Mouse (Mus musculus) liver, embryonic 13.5 days (tissue): Measurements from ENCODE around the gene Fam217b. TPM values are rescaled to one million over a fixed set of nuclear protein-coding genes. Genes with fewer than 3 reads are reported as not detected.

ENCODE experiments used
- ATAC-seq: fragments of 200-750 bp; cut with Nextera tagmentation; 2 replicates; pipeline ENCODE4 v1.8.0; 2017; ENCODE audit warnings: low read depth, mild to moderate bottlenecking, moderate number of reproducible peaks, moderate library complexity
- DNase-seq: peaks from one replicate; pipeline ENCODE4 v3.0.0; 2022
- H3K27ac ChIP-seq: fragments of 300-500 bp; sonication (generic); 2 replicates; pipeline ENCODE4 v1.5.1; 2015; ENCODE audit warnings: moderate library complexity, mild to moderate bottlenecking, inconsistent platforms
- H3K27me3 ChIP-seq: fragments of 300-500 bp; sonication (generic); 2 replicates; pipeline ENCODE4 v1.6.1; 2015; ENCODE audit warnings: mild to moderate bottlenecking, inconsistent platforms
- H3K36me3 ChIP-seq: fragments of 300-500 bp; sonication (generic); 2 replicates; pipeline ENCODE4 v1.6.1; 2015; ENCODE audit warnings: mild to moderate bottlenecking, inconsistent platforms
- H3K4me1 ChIP-seq: fragments of 300-500 bp; sonication (generic); replicated peaks from 2 replicates; pipeline ENCODE4 v1.6.1; 2015; ENCODE audit warnings: inconsistent platforms
- H3K4me2 ChIP-seq: fragments of 300-500 bp; sonication (generic); 2 replicates; pipeline ENCODE4 v1.6.1; 2015; ENCODE audit warnings: inconsistent platforms, mild to moderate bottlenecking, moderate library complexity
- H3K4me3 ChIP-seq: fragments of 300-500 bp; sonication (generic); replicated peaks from 2 replicates; pipeline ENCODE4 v1.5.1; 2015; ENCODE audit warnings: mild to moderate bottlenecking, inconsistent platforms
- H3K9ac ChIP-seq: fragments of 300-500 bp; sonication (generic); 2 replicates; pipeline ENCODE4 v1.6.1; 2015; ENCODE audit warnings: mild to moderate bottlenecking, inconsistent platforms
- H3K9me3 ChIP-seq: fragments of 300-500 bp; sonication (generic); replicated peaks from 2 replicates; pipeline ENCODE4 v1.6.1; 2016; ENCODE audit warnings: inconsistent platforms
- WGBS: fragments of 180-500 bp; shearing (Covaris S2); methylation state at CpG from one replicate; pipeline ENCODE4 v1.1.7; 2015; ENCODE audit not compliant: insufficient replicate concordance; 5-methylcytosine and 5-hydroxymethylcytosine counted together
- polyA plus RNA-seq: library from polyadenylated mRNA; unstranded; fragments of >200 nt; fragmentation: Nextera tagmentation; extraction: Ambion mirVana; gene quantifications from 2 replicates; pipeline ENCODE4 v1.2.1, GENCODE M21; 2015

The Fam217b gene
- polyA plus RNA-seq = 1.1 TPM in 2 replicates

DNA sequence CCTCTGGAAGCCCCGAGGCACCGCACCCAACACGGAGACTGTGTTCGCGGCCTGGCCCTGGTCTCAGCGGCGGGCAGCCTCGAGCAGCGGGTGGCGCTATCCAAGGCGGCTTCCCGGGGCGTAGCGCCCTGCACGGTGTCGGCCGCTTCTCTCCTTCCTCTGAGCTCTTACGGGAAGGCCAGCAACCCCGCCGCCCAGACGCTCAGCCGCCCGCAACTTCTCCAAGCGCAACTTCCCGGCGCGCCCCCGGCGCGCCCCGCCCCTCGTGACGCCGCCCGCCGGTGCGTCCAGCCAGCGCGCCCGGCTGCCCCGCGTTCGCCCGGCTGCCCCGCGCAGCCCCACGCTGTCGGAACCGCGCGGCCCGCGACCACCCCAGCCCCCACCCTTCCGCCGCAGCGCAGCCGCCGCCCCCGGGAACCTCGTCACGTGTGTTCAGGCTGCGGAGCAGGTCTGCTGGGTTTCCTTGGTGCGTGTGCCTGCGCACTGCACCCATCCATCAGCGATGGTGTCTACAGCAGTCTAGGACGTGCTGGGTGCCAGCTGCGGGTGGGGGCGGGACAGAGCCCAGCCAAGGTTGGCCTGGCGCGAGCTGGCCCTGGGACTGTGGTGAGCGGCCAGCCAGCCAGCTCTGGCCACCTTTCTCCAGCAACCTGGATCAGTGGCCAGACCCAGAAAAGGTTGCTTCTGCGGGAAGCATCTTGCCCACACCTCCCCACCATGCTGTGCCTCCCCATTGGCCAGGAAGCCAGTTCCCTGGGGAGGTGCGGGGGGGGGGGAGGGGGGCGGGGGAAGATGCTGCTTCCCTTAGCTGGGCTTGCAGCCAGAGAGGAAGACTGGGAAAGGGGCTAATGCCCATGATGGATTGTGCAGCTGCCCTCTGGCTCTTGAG lies at the start of gene Fam217b, which contains the start of gene Ppp1r3d:
Fam217b (plus strand) TSS at position 264 of the 889 bp plus-strand sequence.
Ppp1r3d (minus strand) TSS at position 212 of the 889 bp plus-strand sequence.
- no peak for DNase-seq
- peak within 1 kb of the TSS; percentile 58 for H3K4me3 ChIP-seq
- under 1% methylated on average over 73 of the region's 74 CpGs for WGBS
- peaks cover 32% of the 10 kb centered on the region for H3K27me3 ChIP-seq
- no peak within 1 kb of the TSS for H3K27ac ChIP-seq
- peak within 1 kb of the TSS; percentile 47 for H3K9ac ChIP-seq
- H3K36me3 ChIP-seq = 0 out of 2 replicates have a peak, but pooled peaks cover 4% of the 10 kb centered on the region
- H3K4me2 ChIP-seq = peak within 1 kb of the TSS; percentile 72
- ATAC-seq = peak; percentile 41
- H3K9me3 ChIP-seq = no peaks in the 10 kb centered on the region
- H3K4me1 ChIP-seq = peaks cover 36% of the 10 kb centered on the region

- Histone ChIP-seq H3K4me3 (no peak within 1 kb of the TSS), H3K9ac (no peak within 1 kb of the TSS), H3K4me2 (no peak within 1 kb of the TSS), H3K4me1 (no peaks in the 10 kb centered on the region), H3K36me3 (no peaks in the 10 kb centered on the region), H3K27me3 (peaks cover under 1% of the 10 kb centered on the region), H3K9me3 (no peaks in the 10 kb centered on the region; the same call in 1 of the 2 replicates), H3K27ac (no peak within 1 kb of the TSS)
- no peak for DNase-seq
- WGBS = 69% methylated on average over 52 of the region's 52 CpGs
- ATAC-seq = peak; percentile 53
These were observed 7.1 kb upstream of the Fam217b start, which contains the start of gene Sycp2 for GRCm38 (mm10) chr2:178407053-178407815. Gene Sycp2 (minus strand): TSS chr2:178407685.

GRCm38 (mm10) chr2:178409024-178409423 lies 5.3 kb upstream of the Fam217b start:
- ATAC-seq = no peak
- H3K4me2 ChIP-seq = no peak overlapping the region
- H3K9me3 ChIP-seq = no peaks in the 10 kb centered on the region; the same call in 1 of the 2 replicates
- H3K27ac ChIP-seq = no peak overlapping the region
- peaks cover 7% of the 10 kb centered on the region for H3K4me1 ChIP-seq
- peaks cover 18% of the 10 kb centered on the region for H3K27me3 ChIP-seq
- no peak overlapping the region for H3K9ac ChIP-seq
- H3K36me3 ChIP-seq = no peaks in the 10 kb centered on the region
- 18% methylated on average over 1 of the region's 1 CpGs for WGBS
- H3K4me3 ChIP-seq = no peak overlapping the region
- DNase-seq = no peak

DNA sequence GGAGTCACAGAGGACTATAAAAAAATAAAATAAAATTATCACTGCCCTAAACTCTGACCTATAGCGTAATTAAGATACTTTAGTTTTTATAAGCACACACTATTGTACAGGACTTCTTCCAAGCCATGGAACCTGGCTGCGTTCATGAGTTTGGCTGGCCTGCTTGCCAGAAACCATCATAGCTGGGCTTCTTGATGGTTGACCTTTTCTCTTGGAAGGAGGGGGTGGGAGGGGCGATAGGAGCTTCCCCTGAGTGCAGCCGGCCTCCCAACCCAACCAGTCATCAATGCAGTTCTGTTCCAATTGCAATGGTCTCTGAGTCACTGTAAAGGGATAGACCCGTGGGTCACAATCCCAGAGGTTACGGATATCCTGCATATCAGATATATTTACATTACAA lies 4.0 kb upstream of the Fam217b start:
- Histone ChIP-seq H3K4me2 (no peak overlapping the region), H3K36me3 (no peaks in the 10 kb centered on the region), H3K27ac (no peak overlapping the region), H3K4me1 (peaks cover 16% of the 10 kb centered on the region), H3K9ac (no peak overlapping the region), H3K9me3 (no peaks in the 10 kb centered on the region; the same call in 1 of the 2 replicates), H3K27me3 (peaks cover 31% of the 10 kb centered on the region), H3K4me3 (no peak overlapping the region)
- 58% methylated on average over 6 of the region's 6 CpGs for WGBS
- no peak for ATAC-seq
- no peak for DNase-seq

- Histone ChIP-seq H3K4me2 (no peak overlapping the region), H3K4me3 (no peak overlapping the region), H3K4me1 (peaks cover 36% of the 10 kb centered on the region), H3K36me3 (no peaks in the 10 kb centered on the region), H3K27ac (no peak overlapping the region), H3K27me3 (peaks cover 32% of the 10 kb centered on the region), H3K9me3 (no peaks in the 10 kb centered on the region; the same call in 1 of the 2 replicates), H3K9ac (no peak overlapping the region)
- WGBS = 59% methylated on average over 6 of the region's 6 CpGs
- ATAC-seq (no peak), DNase-seq (no peak)
These were observed 1.7 kb upstream of the Fam217b start for GRCm38 (mm10) chr2:178412598-178412997.

- 60% methylated on average over 13 of the region's 13 CpGs for WGBS
- H3K9me3 ChIP-seq = no peaks in the 10 kb centered on the region
- H3K27ac ChIP-seq = no peak overlapping the region
- no peak overlapping the region for H3K4me3 ChIP-seq
- ATAC-seq (no peak), DNase-seq (no peak)
- peaks cover 36% of the 10 kb centered on the region for H3K4me1 ChIP-seq
- H3K9ac ChIP-seq = no peak overlapping the region
- H3K27me3 ChIP-seq = peaks cover 32% of the 10 kb centered on the region
- no peaks in the 10 kb centered on the region for H3K36me3 ChIP-seq
- H3K4me2 ChIP-seq = peak overlapping the region; percentile 72
These were observed 1.2 kb upstream of the Fam217b start for GRCm38 (mm10) chr2:178413081-178413480.

DNA sequence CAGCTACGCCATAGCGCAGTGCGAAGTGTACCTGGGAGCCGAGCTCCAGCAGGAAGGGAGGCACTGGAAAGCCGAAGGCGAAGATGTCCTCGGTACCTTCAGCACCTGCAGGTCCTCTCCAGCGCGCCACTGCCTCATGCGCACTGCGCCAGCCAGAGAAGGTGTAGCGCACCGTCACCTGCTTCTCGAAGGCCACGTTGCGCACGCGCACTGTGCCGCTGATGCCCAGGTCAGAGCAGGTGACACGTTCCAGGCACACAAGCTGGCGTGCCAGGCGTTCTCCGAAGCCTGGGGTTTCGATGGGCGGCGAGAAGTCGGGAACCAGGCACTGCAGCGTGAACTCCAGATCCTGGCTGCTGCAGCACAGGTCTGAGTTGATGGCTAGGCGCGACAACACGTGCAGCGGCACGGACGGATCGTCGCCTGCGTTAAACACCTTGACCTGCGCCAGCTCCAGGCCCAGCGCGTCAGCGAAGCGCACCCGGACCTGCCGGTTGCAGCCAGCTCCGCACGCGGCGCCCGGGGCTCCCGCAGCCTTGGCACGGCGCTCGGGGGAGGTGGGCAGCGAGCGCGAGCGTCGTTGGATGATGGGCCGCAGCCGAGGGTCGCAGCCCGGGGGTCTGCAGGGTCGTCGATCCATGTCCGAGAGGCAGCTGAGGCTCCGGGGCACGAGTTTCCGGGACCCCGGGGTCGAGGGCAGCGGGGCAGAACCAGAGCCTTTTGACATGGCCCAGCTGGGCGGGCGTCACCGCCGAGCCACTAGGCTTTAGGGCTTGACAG lies 653 bp upstream of the Fam217b start:
- DNase-seq = no peak
- Histone ChIP-seq H3K9me3 (no peaks in the 10 kb centered on the region), H3K4me3 (peak overlapping the region; percentile 58), H3K27ac (no peak overlapping the region), H3K4me1 (peaks cover 36% of the 10 kb centered on the region), H3K4me2 (peak overlapping the region; percentile 72), H3K9ac (peak overlapping the region; percentile 47; the same call in 1 of the 2 replicates), H3K36me3 (0 out of 2 replicates have a peak, but pooled peaks cover under 1% of the 10 kb centered on the region), H3K27me3 (peaks cover 32% of the 10 kb centered on the region)
- no peak for ATAC-seq
- 16% methylated on average over 75 of the region's 75 CpGs for WGBS

GRCm38 (mm10) chr2:178415150-178415448 lies 775 bp downstream of the Fam217b start:
- peak overlapping the region; percentile 72 for H3K4me2 ChIP-seq
- H3K4me1 ChIP-seq = peaks cover 36% of the 10 kb centered on the region
- 44% methylated on average over 3 of the region's 3 CpGs for WGBS
- H3K36me3 ChIP-seq = 0 out of 2 replicates have a peak, but pooled peaks cover 4% of the 10 kb centered on the region
- peaks cover 32% of the 10 kb centered on the region for H3K27me3 ChIP-seq
- no peak for DNase-seq
- no peaks in the 10 kb centered on the region for H3K9me3 ChIP-seq
- no peak overlapping the region for H3K27ac ChIP-seq
- H3K9ac ChIP-seq = no peak overlapping the region
- peak overlapping the region; percentile 58 for H3K4me3 ChIP-seq
- ATAC-seq = no peak

DNA sequence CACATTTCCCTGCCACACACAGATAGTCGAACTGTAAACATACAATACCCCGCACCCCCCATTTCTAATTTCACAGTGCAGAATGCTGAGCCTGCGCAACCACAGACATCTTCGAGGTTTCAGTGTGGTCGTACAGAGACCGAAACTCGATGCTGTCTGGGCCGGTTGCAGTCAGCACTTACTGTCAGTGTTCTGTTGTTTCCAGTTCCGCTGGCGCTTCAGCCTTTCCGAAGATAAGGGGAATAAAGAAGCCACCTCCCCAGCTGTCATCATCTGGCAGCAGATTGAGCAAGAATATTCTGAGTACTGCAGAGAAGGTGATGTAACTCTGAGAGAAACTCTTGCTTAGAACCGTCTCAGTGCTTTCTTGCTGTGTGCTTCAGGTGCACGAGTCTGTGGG lies 2.1 kb downstream of the Fam217b start:
- DNase-seq = no peak
- 24% methylated on average over 13 of the region's 13 CpGs for WGBS
- Histone ChIP-seq H3K27ac (no peak overlapping the region), H3K4me3 (no peak overlapping the region), H3K9ac (no peak overlapping the region), H3K4me2 (peak overlapping the region; percentile 42), H3K36me3 (0 out of 2 replicates have a peak, but pooled peaks cover 4% of the 10 kb centered on the region), H3K9me3 (no peaks in the 10 kb centered on the region), H3K27me3 (peaks cover 32% of the 10 kb centered on the region), H3K4me1 (peaks cover 36% of the 10 kb centered on the region)
- ATAC-seq = peak; percentile 46

GRCm38 (mm10) chr2:178416970-178417369 lies 2.6 kb downstream of the Fam217b start:
- Histone ChIP-seq H3K27ac (no peak overlapping the region), H3K4me2 (no peak overlapping the region), H3K4me1 (peaks cover 36% of the 10 kb centered on the region), H3K9ac (no peak overlapping the region), H3K9me3 (no peaks in the 10 kb centered on the region), H3K36me3 (0 out of 2 replicates have a peak, but pooled peaks cover 4% of the 10 kb centered on the region), H3K4me3 (no peak overlapping the region), H3K27me3 (peaks cover 32% of the 10 kb centered on the region)
- 25% methylated on average over 4 of the region's 4 CpGs for WGBS
- ATAC-seq = peak; percentile 43
- DNase-seq = no peak
